In the genomic region with DNA sequence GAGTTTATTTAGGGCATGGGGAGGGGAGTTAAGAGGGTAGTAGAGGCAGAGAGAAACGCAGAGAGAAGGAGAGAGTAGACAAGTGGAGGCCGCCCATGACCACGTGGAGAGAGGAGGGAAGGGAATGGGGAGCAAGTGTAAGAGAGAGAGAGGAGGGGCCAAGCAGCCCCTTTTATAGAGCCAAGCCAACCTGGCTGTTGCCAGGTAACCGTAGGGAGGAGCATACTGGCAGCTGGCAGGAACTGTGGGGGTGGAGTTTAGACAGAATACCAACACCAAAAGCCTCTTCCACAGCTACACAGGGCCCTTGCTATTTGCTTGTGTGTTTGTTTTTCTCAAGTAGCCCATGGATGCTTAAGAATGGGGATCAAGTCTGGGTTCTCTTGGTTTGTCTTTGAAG, we compare ENCODE assay signal across 13 mouse cellular contexts.
A peak's percentile ranks its signal among the peaks of the same experiment; 100 is the strongest.
DNase-seq lines count a peak whose midpoint lies in the region; ATAC-seq and TF ChIP-seq lines count a peak whose summit lies in the region.
"Had no signal": no experiment of that assay in that cellular context is flagged by ENCODE, and none has a peak within 500 bp of the region (broad histone marks: within the 10 kb centered on the region; RNA-seq: fewer than 3 reads in every experiment).

No protein-coding gene starts in this region.

- H3K36me3 ChIP-seq in lung, embryonic 14.5 days (ENCODE audit: insufficient read depth) = no peaks in the 10 kb centered on the region
- H3K36me3 ChIP-seq in hindbrain, embryonic 15.5 days = no peaks in the 10 kb centered on the region

- ATAC-seq in lung, embryonic 14.5 days (ENCODE audit: insufficient read depth) = peak; percentile 62
- ATAC-seq in hindbrain, embryonic 15.5 days (ENCODE audit: low FRiP score, low read depth) = peak; percentile 55; the same call in 1 of the 2 replicates
- no peak for ATAC-seq in megakaryocyte progenitor cell, adult 5-6 weeks (replicated peaks; ENCODE audit: poor library complexity)

- H3K4me3 ChIP-seq in lung, embryonic 14.5 days (ENCODE audit: low read depth, low read length) = no peak overlapping the region
- no peak overlapping the region for H3K4me3 ChIP-seq in hindbrain, embryonic 15.5 days

- TF ChIP-seq CTCF in lung, embryonic 14.5 days (IDR thresholded peaks at IDR 0.05; ENCODE audit: low read depth) = no peak

- 0 out of 2 replicates have a peak, but pooled peaks cover 3% of the 10 kb centered on the region for H3K4me1 ChIP-seq in lung, embryonic 14.5 days (ENCODE audit: insufficient read depth)
- H3K4me1 ChIP-seq in hindbrain, embryonic 15.5 days (replicated peaks) = peaks cover 16% of the 10 kb centered on the region

- WGBS in lung, embryonic 14.5 days = 37% methylated on average over 4 of the region's 4 CpGs
- 38% methylated on average over 4 of the region's 4 CpGs for WGBS in hindbrain, embryonic 15.5 days

- intact Hi-C loops in left cerebral cortex, postnatal 4 days (cut with DNase I) = no loop called here

- H3K27me3 ChIP-seq in lung, embryonic 14.5 days (ENCODE audit: insufficient read depth, low read length) = no peaks in the 10 kb centered on the region
- no peaks in the 10 kb centered on the region for H3K27me3 ChIP-seq in hindbrain, embryonic 15.5 days

- H3K4me2 ChIP-seq in lung, embryonic 14.5 days = no peak overlapping the region
- no peak overlapping the region for H3K4me2 ChIP-seq in hindbrain, embryonic 15.5 days

- peak; percentile 52 for DNase-seq in lung, embryonic 14.5 days
- DNase-seq in lung, postnatal 14 days = no peak
- peak; percentile 10 for DNase-seq in lung, postnatal 25 days (ENCODE audit: low spot score)
- DNase-seq in right cerebral cortex, adult 2 months (ENCODE audit: low spot score in 2 of 2) = no peak
- no peak for DNase-seq in left cerebral cortex, postnatal 4 days
- no peak for DNase-seq in testis, postnatal 10 days (ENCODE audit: low spot score)
- DNase-seq: cerebellum, adult 11 months; heart, postnatal 36 days; layer of hippocampus, adult 9-11 months; liver; right cerebral cortex, postnatal 4 days had no signal

- H3K9me3 ChIP-seq in lung, embryonic 14.5 days (ENCODE audit: low read depth, low read length) = no peaks in the 10 kb centered on the region
- no peaks in the 10 kb centered on the region for H3K9me3 ChIP-seq in hindbrain, embryonic 15.5 days

- H3K9ac ChIP-seq in lung, embryonic 14.5 days = no peak overlapping the region
- no peak overlapping the region for H3K9ac ChIP-seq in hindbrain, embryonic 15.5 days

- H3K27ac ChIP-seq in lung, embryonic 14.5 days (ENCODE audit: low read depth) = no peak overlapping the region
- no peak overlapping the region for H3K27ac ChIP-seq in hindbrain, embryonic 15.5 days (replicated peaks)

Comparison
In these comparisons a context has a peak if more than half of its experiments do, and no peak if none do; other contexts are left out.
1. DNase-seq: peak in lung, embryonic 14.5 days (single experiment) and lung, postnatal 25 days (single experiment); none in lung, postnatal 14 days (single experiment), right cerebral cortex, adult 2 months (0 of 2), left cerebral cortex, postnatal 4 days (single experiment) and testis, postnatal 10 days (single experiment).